Comparison of ENCODE assay signal across 25 mouse cellular contexts in genomic region chr7:35770122-35770521, GRCm38 (mm10). TPM values are rescaled to one million over a fixed set of nuclear protein-coding genes. Genes with fewer than 3 reads are reported as not detected.
A peak's percentile ranks its signal among the peaks of the same experiment; 100 is the strongest.
DNase-seq lines count a peak whose midpoint lies in the region; ATAC-seq and TF ChIP-seq lines count a peak whose summit lies in the region.
"Had no signal": no experiment of that assay in that cellular context is flagged by ENCODE, and none has a peak within 500 bp of the region (broad histone marks: within the 10 kb centered on the region; RNA-seq: fewer than 3 reads in every experiment).

No protein-coding gene starts in this region.

- no peak for TF ChIP-seq CTCF in liver, postnatal 0 days (IDR thresholded peaks at IDR 0.05; ENCODE audit: low read depth)

- H3K9ac ChIP-seq in liver, postnatal 0 days (replicated peaks) = no peak overlapping the region
- no peak overlapping the region for H3K9ac ChIP-seq in liver, embryonic 13.5 days
- H3K9ac ChIP-seq in liver, embryonic 16.5 days (ENCODE audit: low read depth, low read length) = no peak overlapping the region
- H3K9ac ChIP-seq: forebrain, embryonic 13.5 days; hindbrain, embryonic 13.5 days had no signal

- no peak overlapping the region for H3K27ac ChIP-seq in liver, postnatal 0 days (ENCODE audit: low read depth)
- no peak overlapping the region for H3K27ac ChIP-seq in liver, embryonic 13.5 days
- no peak overlapping the region for H3K27ac ChIP-seq in liver, embryonic 16.5 days (ENCODE audit: low read length)
- H3K27ac ChIP-seq: forebrain, embryonic 10.5 days; forebrain, embryonic 13.5 days; heart, adult 2 months; heart, embryonic 10.5 days; hindbrain, embryonic 10.5 days; hindbrain, embryonic 13.5 days had no signal

- 58% methylated on average over 7 of the region's 7 CpGs for WGBS in liver, postnatal 0 days (ENCODE audit: insufficient replicate concordance)
- 34% methylated on average over 7 of the region's 7 CpGs for WGBS in liver, embryonic 13.5 days (ENCODE audit: insufficient replicate concordance)
- WGBS in liver, embryonic 16.5 days (ENCODE audit: insufficient replicate concordance) = 37% methylated on average over 7 of the region's 7 CpGs

- no peaks in the 10 kb centered on the region for H3K9me3 ChIP-seq in liver, postnatal 0 days (ENCODE audit: low read length)
- H3K9me3 ChIP-seq in liver, embryonic 13.5 days (replicated peaks) = no peaks in the 10 kb centered on the region
- no peaks in the 10 kb centered on the region for H3K9me3 ChIP-seq in liver, embryonic 16.5 days (replicated peaks; ENCODE audit: control insufficient read depth, low read length)
- H3K9me3 ChIP-seq: forebrain, embryonic 10.5 days; forebrain, embryonic 13.5 days; heart, embryonic 10.5 days; hindbrain, embryonic 10.5 days; hindbrain, embryonic 13.5 days had no signal

- TF ChIP-seq EP300 in liver, postnatal 0 days (IDR thresholded peaks at IDR 0.05; ENCODE audit: low read depth) = no peak

- H3K4me3 ChIP-seq in liver, postnatal 0 days (ENCODE audit: low read depth, low read length) = no peak overlapping the region
- H3K4me3 ChIP-seq in liver, embryonic 13.5 days (replicated peaks) = no peak overlapping the region
- no peak overlapping the region for H3K4me3 ChIP-seq in liver, embryonic 16.5 days (ENCODE audit: low read depth, low read length)
- H3K4me3 ChIP-seq: forebrain, embryonic 10.5 days; forebrain, embryonic 13.5 days; heart, adult 2 months; heart, embryonic 10.5 days; hindbrain, embryonic 10.5 days; hindbrain, embryonic 13.5 days had no signal

- peaks cover 20% of the 10 kb centered on the region for H3K36me3 ChIP-seq in liver, postnatal 0 days (replicated peaks; ENCODE audit: insufficient read depth, low read length)
- H3K36me3 ChIP-seq in liver, embryonic 13.5 days = peaks cover 27% of the 10 kb centered on the region
- peaks cover 13% of the 10 kb centered on the region; the same call in 1 of the 2 replicates for H3K36me3 ChIP-seq in liver, embryonic 16.5 days (ENCODE audit: control insufficient read depth, insufficient read depth)

- no peaks in the 10 kb centered on the region for H3K27me3 ChIP-seq in liver, postnatal 0 days (ENCODE audit: insufficient read depth, low read length)
- H3K27me3 ChIP-seq in liver, embryonic 13.5 days = no peaks in the 10 kb centered on the region
- no peaks in the 10 kb centered on the region for H3K27me3 ChIP-seq in liver, embryonic 16.5 days (ENCODE audit: control insufficient read depth, insufficient read depth, low read depth, low read length)
- H3K27me3 ChIP-seq: forebrain, embryonic 13.5 days; hindbrain, embryonic 13.5 days had no signal

- ATAC-seq in liver, postnatal 0 days = no peak
- ATAC-seq in liver, embryonic 13.5 days (ENCODE audit: low read depth) = peak; percentile 84
- ATAC-seq in liver, embryonic 16.5 days (ENCODE audit: low read depth) = peak; percentile 50; the same call in 1 of the 2 replicates
- ATAC-seq: forebrain, embryonic 13.5 days; forebrain, embryonic 16.5 days; hindbrain, embryonic 16.5 days had no signal

- H3K4me1 ChIP-seq in liver, postnatal 0 days (ENCODE audit: insufficient read depth) = no peaks in the 10 kb centered on the region
- H3K4me1 ChIP-seq in liver, embryonic 13.5 days (replicated peaks) = peaks cover 21% of the 10 kb centered on the region
- H3K4me1 ChIP-seq in liver, embryonic 16.5 days (ENCODE audit: control insufficient read depth, low read depth, low read length) = peaks cover 7% of the 10 kb centered on the region
- H3K4me1 ChIP-seq: forebrain, embryonic 10.5 days; forebrain, embryonic 13.5 days; hindbrain, embryonic 10.5 days; hindbrain, embryonic 13.5 days had no signal

- DNase-seq in liver = peak; percentile 22
- no peak for DNase-seq in liver, postnatal 0 days
- peak; percentile 20 for DNase-seq in liver, embryonic 13.5 days
- DNase-seq in embryo, embryonic 11 days = no peak
- no peak for DNase-seq in left cerebral cortex, adult 9 months (ENCODE audit: low spot score in 2 of 2)
- DNase-seq in kidney, postnatal 36 days = no peak
- DNase-seq: adrenal gland, adult 2 months; adrenal gland, postnatal 14 days; B cell, adult 2 months; cerebellum, adult 11-12 months; cerebellum, adult 8-10 months; cerebellum, postnatal 10 days; cerebellum, postnatal 36 days; gastrocnemius, postnatal 10 days; gastrocnemius, postnatal 36 days; heart, adult 2 months; heart, postnatal 36 days had no signal

- H3K4me2 ChIP-seq in liver, postnatal 0 days (ENCODE audit: low read depth, low read length) = no peak overlapping the region
- H3K4me2 ChIP-seq in liver, embryonic 13.5 days = no peak overlapping the region
- no peak overlapping the region for H3K4me2 ChIP-seq in liver, embryonic 16.5 days (ENCODE audit: low read depth, low read length)
- H3K4me2 ChIP-seq: forebrain, embryonic 13.5 days; hindbrain, embryonic 13.5 days had no signal

RNA-seq across cellular contexts. Expression of gene Dpy19l3, which starts 15.9 kb away (rescaled TPM):
- polyA plus RNA-seq in liver, postnatal 0 days (2015; fragmentation: Nextera tagmentation; extraction: Ambion mirVana) = 6.0 and 8.1 TPM in 2 replicates
- polyA plus RNA-seq in liver, embryonic 13.5 days (2015; fragmentation: Nextera tagmentation; extraction: Ambion mirVana) = 6.6 and 10.2 TPM in 2 replicates
- 5.3 and 7.8 TPM in 2 replicates for polyA plus RNA-seq in liver, embryonic 16.5 days (2015; fragmentation: Nextera tagmentation; extraction: Ambion mirVana)

RNA-seq across cellular contexts. Expression of gene Zfp507, which starts 32.7 kb away (rescaled TPM):
- 3.2 and 3.8 TPM in 2 replicates for polyA plus RNA-seq in liver, postnatal 0 days (2015; fragmentation: Nextera tagmentation; extraction: Ambion mirVana)
- 4.6 and 6.3 TPM in 2 replicates for polyA plus RNA-seq in liver, embryonic 13.5 days (2015; fragmentation: Nextera tagmentation; extraction: Ambion mirVana)
- 3.3 and 5.2 TPM in 2 replicates for polyA plus RNA-seq in liver, embryonic 16.5 days (2015; fragmentation: Nextera tagmentation; extraction: Ambion mirVana)

Comparison
In these comparisons a context has a peak if more than half of its experiments do, and no peak if none do; other contexts are left out.
1. DNase-seq: peak in liver (single experiment) and liver, embryonic 13.5 days (single experiment); none in liver, postnatal 0 days (single experiment), embryo, embryonic 11 days (single experiment), left cerebral cortex, adult 9 months (0 of 2) and kidney, postnatal 36 days (0 of 2).